In genomic region chr5:43130901-43131557, GRCm38 (mm10) we compare ENCODE assay signal across 23 mouse cellular contexts.
A peak's percentile ranks its signal among the peaks of the same experiment; 100 is the strongest.
DNase-seq lines count a peak whose midpoint lies in the region; TF ChIP-seq lines count a peak whose summit lies in the region.
"Had no signal": no experiment of that assay in that cellular context is flagged by ENCODE, and none has a peak within 500 bp of the region (broad histone marks: within the 10 kb centered on the region; RNA-seq: fewer than 3 reads in every experiment).

No protein-coding gene starts in this region.

- peak; percentile 28 for DNase-seq in adrenal gland, adult 2 months
- no peak for DNase-seq in adrenal gland, postnatal 25 days
- DNase-seq in layer of hippocampus, adult 2 months (ENCODE audit: low spot score in 2 of 2): no peak
- no peak for DNase-seq in layer of hippocampus, adult 11-12 months (ENCODE audit: low spot score)
- DNase-seq in ovary, postnatal 36 days (ENCODE audit: low spot score): peak; percentile 12
- no peak for DNase-seq in ovary, postnatal 10 days (ENCODE audit: low spot score)
- no peak for DNase-seq in cerebellum, adult 9-10 months
- DNase-seq: cerebellum, adult 18-20 months; cerebellum, postnatal 14 days; forebrain, postnatal 0 days; gastrocnemius, postnatal 14 days; heart, postnatal 36 days; kidney, adult 9 months; kidney, postnatal 10 days; liver, embryonic 13.5 days; lung, adult 2 months; lung, postnatal 14 days had no signal

- peak overlapping the region; percentile 77; the same call in 1 of the 2 replicates for H3K27ac ChIP-seq in layer of hippocampus, adult 2 months
- H3K27ac ChIP-seq: forebrain, embryonic 12.5 days; hindbrain, embryonic 12.5 days; limb, embryonic 13.5 days; liver, embryonic 13.5 days; midbrain, embryonic 13.5 days; stomach, embryonic 15.5 days had no signal

- no peak for TF ChIP-seq CTCF in layer of hippocampus, adult 2 months (conservative IDR thresholded peaks at IDR 0.05)

- no peak overlapping the region for H3K4me3 ChIP-seq in layer of hippocampus, adult 2 months
- H3K4me3 ChIP-seq: erythroblast, embryonic 14.5 days; forebrain, embryonic 12.5 days; hindbrain, embryonic 12.5 days; limb, embryonic 13.5 days; liver, embryonic 13.5 days; midbrain, embryonic 13.5 days; stomach, embryonic 15.5 days had no signal

Comparison
In these comparisons a context has a peak if more than half of its experiments do, and no peak if none do; other contexts are left out.
1. DNase-seq: peak in adrenal gland, adult 2 months (single experiment) and ovary, postnatal 36 days (single experiment); none in adrenal gland, postnatal 25 days (single experiment), layer of hippocampus, adult 2 months (0 of 2), layer of hippocampus, adult 11-12 months (single experiment), ovary, postnatal 10 days (single experiment) and cerebellum, adult 9-10 months (single experiment).